Mouse (Mus musculus): Measurements from ENCODE around the gene Ncln. TPM values are rescaled to one million over a fixed set of nuclear protein-coding genes. Genes with fewer than 3 reads are reported as not detected.

The Ncln gene
- total RNA-seq (2014; fragmentation: Nextera tagmentation) = 91.4 and 117 TPM in 2 replicates
- 42.4 and 71.2 TPM in 2 replicates for total RNA-seq (2017)

DNA sequence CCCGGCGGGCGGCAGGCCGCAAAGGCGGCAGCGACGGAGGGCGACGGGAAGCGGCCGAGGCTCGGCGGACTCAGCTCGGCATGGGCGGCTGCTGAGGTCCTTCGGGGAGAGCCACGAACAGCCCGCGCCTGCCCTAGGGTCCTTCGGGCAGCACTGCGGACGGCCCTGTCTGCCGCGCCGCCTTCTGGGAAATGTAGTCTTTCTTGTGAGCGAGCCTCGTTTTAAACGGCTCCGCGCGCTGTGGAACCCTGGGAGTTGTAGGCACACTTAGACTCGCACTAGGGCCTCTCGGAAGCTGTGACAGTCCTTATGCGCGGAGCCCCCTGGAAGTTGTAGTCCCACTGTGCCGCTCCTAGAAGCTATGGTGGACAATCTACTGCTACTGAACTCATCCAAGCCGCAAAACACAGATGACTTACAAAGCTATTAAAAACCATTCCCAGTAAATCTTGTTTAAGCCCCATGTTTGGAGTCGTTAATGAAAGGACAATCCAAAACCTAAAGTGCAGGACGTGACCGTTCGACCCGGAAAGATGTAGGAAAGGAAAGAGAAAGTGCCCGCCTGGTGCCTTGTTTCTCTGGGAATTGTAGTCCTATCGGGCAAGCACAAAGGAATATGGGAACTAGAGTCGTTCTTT is at the start of gene Ncln:
Gene Ncln, minus strand, starts transcription at position 129 of the 638 bp plus-strand sequence.
- ATAC-seq (replicated peaks; ENCODE audit: low FRiP score, low TSS enrichment, poor library complexity, severe bottlenecking) = peak; percentile 76

DNA sequence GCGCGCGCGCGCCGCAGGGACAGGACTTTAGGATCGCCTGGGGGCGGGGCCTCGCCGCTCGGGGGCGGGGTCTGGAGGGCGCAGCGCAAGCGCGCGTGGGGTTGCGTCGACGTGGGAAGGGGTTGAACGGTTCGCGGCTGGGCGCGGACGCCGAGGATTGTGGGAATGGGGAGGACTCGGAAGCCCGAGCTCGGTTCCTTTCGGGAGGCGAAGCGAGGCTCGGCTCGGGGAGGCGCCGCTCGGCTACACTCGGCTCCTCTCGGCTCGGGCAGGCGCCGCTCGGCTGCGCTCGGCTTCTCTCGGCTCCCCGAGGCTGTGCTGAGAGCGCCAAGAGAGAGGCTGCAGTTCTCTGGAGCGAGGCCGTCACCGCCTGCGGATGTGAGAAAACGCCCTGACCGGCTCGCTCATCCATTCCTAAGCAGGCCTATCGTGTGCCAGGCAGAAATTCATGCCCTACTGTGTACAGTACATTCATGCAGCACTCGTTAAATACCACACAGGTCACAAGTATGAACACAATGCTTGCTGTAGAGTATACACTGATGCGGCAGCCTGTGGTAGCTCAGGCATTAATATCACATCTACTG is 49.1 kb upstream of the Ncln start, which contains the start of gene Gna11:
Gene Gna11, minus strand, starts transcription at position 30 of the 587 bp plus-strand sequence.
- peak; percentile 85 for ATAC-seq (replicated peaks; ENCODE audit: low FRiP score, low TSS enrichment, poor library complexity, severe bottlenecking)

DNA sequence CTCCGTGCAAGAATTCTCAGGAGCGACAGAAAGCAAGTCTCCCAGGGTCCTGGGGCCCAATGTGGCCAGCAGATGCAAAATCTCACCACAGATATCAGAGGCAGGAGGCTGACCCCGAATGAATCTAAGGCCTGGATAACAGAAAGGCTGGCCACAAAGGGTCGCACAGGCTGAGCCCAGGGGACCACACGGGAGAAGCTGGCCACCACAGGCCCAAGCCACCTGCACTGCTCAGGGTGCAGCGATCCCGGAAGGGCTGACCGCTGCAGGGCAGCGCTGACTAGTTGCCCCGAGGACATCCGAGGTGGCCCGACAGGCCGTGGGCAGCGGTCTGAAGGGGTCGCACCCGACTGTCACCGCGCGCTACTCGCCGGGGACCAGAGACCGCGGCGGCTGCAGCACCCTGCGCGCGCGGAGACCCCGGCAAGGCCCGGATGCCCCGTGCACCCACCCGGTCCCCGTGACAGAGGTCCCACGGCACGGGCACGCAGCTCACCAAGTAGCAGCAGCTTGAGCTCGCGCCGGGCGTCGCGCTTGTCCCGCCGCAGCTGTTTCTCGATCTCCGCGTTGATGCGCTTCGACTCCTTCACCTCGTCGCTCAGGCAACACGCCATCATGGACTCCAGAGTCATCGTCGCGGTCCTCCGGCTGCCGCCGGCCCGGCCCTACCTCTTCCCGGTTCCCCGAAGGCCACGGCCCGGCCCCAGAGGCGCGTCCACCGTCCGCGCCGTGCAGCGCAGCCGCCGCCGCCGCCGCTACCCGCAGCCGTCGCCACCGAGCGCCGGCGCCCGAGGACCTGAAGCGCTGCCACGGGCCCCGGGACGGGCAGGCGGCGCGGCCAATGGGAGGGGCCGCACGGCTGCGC is 48.3 kb upstream of the Ncln start:
- ATAC-seq (replicated peaks; ENCODE audit: low FRiP score, low TSS enrichment, poor library complexity, severe bottlenecking) = 0 out of 2 replicates have a peak, but pooled peaks have one; percentile 0

DNA sequence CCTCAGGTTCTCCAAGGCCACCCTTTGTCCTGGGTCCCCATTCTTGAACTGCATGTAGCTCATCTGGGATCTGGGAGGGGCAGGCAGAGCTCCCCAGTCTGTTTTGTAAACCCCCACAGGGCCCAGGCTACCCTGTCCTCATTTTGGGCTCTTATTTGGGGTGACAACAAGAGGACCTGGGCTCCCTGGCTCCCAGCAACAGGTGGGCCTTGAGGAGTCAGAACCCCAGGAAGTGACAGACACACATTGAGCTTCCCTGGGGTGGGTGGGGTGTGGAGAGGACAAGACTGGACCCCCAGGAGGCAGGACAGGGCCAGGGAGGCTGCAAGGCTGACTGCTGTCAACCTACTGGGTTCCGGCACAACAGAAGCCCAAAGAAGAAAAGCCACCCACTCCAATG is 47.4 kb upstream of the Ncln start:
- no peak for ATAC-seq (replicated peaks; ENCODE audit: low FRiP score, low TSS enrichment, poor library complexity, severe bottlenecking)

- no peak for ATAC-seq (replicated peaks; ENCODE audit: low FRiP score, low TSS enrichment, poor library complexity, severe bottlenecking)
Observed at GRCm38 (mm10) chr10:81542727-81543460, 46.7 kb upstream of the Ncln start.

DNA sequence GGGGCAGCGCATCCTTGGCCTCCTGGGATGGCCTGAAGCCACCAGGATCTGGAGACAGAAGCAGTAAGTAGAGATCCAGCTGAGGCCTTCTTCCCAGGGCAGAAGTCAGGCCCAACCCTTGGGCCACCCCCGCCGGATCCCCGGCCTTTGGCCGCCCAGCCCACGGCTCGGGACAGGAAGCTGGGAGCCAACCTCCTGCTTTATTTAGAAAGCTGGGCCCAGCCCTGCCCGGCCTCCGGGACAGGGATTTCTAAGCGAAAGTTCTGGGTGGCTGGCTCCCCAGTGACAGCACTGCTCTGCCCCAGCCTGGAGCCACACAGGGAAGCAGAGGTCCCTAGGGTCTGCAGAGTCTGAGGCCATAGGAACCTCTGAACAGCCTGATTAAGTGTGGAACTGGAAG is 45.6 kb upstream of the Ncln start:
- ATAC-seq (replicated peaks; ENCODE audit: low FRiP score, low TSS enrichment, poor library complexity, severe bottlenecking) = no peak

DNA sequence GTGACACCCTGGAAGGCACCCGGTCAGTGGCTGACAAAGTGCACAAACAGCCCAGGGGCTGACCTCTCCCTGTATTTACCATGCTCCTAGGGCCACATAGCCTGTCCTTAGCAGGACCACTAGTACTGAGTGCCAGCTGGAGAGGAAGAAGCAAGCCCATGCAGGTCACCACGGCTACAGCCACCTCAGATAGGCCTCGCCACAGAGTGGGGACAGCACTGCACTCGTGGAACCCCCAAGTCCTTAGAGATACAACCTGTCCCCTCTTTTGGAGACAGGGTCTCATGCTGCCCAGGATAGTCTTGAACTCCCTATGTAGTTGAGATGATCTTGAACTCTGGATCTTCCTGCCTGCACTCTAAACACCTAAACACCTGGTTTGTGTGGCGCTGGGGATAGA is 45.2 kb upstream of the Ncln start:
- ATAC-seq (replicated peaks; ENCODE audit: low FRiP score, low TSS enrichment, poor library complexity, severe bottlenecking) = no peak

GRCm38 (mm10) chr10:81538321-81539048 is 42.3 kb upstream of the Ncln start:
- no peak for ATAC-seq (replicated peaks; ENCODE audit: low FRiP score, low TSS enrichment, poor library complexity, severe bottlenecking)

GRCm38 (mm10) chr10:81537429-81537828 is 41.2 kb upstream of the Ncln start:
- ATAC-seq (replicated peaks; ENCODE audit: low FRiP score, low TSS enrichment, poor library complexity, severe bottlenecking) = no peak

DNA sequence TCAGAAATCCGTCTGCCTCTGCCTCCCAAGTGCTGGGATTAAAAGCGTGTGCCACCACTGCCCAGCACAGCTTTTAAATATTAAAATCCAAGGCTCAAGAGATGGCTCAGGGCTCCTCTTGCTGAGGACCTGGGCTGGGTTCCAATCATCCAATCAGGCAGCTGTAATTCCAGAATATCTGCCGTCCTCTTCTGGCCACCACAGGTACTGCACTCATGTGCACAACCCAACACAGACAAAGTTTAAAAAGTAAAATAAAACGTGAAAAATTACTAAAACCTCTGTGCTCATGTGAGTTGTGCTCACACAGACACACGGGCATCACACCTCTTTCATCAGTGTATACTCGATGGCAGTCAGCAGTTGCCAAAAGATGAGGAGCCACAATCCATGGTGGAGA is 40.5 kb upstream of the Ncln start:
- ATAC-seq (replicated peaks; ENCODE audit: low FRiP score, low TSS enrichment, poor library complexity, severe bottlenecking) = peak; percentile 51; the same call in 1 of the 2 replicates

DNA sequence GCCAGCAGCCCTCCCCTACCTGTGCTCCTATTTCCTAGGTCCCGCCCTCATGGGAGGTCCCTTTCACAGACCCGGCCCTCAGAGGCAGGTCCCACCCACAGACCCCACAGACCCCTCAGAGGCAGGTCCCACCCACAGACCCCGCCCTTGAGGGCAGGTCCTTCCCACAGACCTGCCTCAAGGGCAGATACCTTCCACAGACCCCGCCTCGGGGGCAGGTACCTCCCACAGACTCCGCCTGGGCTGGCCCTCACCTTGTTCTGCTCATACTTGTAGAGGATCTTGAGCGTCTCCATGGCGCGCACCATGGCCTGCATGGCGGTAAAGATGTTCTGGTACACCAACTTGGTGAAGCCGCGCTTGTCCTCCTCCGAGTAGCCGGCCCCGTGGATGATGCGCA is 38.6 kb upstream of the Ncln start:
- no peak for ATAC-seq (replicated peaks; ENCODE audit: low FRiP score, low TSS enrichment, poor library complexity, severe bottlenecking)

DNA sequence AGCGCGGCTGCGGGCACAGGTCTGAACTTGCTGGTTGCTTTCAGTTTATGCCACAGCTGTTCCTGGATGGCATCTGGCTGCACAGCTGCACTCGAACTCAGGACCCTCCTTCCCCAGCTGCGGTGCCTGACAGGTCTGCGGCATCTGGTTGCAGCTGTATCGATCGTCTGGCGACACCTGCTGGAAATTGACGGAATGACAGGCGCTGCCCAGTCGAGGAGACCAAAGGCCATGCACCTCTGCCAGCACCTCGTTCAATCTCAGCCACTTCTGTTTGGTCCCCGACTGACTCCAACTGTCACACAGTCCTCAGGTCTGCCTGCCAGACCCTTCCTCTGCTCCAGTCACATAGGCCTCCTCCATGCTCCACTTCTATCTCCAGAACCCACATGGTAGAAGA is 30.6 kb upstream of the Ncln start:
- ATAC-seq (replicated peaks; ENCODE audit: low FRiP score, low TSS enrichment, poor library complexity, severe bottlenecking) = peak; percentile 40

- ATAC-seq (replicated peaks; ENCODE audit: low FRiP score, low TSS enrichment, poor library complexity, severe bottlenecking) = peak; percentile 59
Observed at GRCm38 (mm10) chr10:81525017-81525694, 29.0 kb upstream of the Ncln start.

GRCm38 (mm10) chr10:81524051-81524605 is 27.9 kb upstream of the Ncln start, which contains the start of gene Gna15:
Gene Gna15 (minus strand): TSS chr10:81524225.
- peak; percentile 41 for ATAC-seq (replicated peaks; ENCODE audit: low FRiP score, low TSS enrichment, poor library complexity, severe bottlenecking)

DNA sequence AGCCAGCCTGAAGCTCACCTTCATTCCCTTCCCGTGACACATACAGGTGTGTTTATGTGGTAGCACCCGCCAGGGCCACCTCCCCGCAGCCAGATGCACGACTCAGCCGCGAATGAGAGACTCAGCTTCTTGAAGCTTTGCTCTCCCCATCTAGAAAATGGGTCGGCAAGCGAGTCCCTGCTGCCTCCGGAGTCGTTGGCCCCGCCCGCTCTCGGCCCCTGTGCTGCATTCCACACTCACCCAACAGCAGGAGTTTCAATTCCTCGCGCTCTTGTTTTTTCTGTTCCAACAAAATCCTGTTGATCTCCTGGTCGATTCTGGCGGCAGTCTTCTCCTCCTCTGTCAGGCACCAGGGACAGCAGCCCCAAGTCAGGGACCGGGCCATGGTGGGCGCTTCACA is 27.4 kb upstream of the Ncln start:
- peak; percentile 4; the same call in 1 of the 2 replicates for ATAC-seq (replicated peaks; ENCODE audit: low FRiP score, low TSS enrichment, poor library complexity, severe bottlenecking)

DNA sequence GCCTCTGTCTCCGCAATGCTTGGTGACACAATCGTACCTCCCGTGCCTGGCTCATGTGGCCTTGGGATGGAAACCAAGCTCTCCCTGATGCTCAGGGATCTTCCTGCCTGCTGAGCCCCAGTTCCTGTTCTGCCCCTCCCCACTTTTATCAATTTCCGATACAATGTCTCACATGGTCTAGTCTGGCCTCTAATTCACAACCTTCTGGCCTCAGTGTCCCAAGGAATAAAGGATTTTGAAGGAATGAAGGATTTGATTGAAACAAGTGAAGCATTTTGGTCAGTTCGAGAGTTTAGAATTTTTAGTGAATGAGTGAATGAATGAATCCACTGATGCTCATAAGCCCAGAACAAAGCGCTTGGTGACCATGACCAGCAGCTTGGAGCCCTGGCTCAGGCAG is 26.9 kb upstream of the Ncln start:
- no peak for ATAC-seq (replicated peaks; ENCODE audit: low FRiP score, low TSS enrichment, poor library complexity, severe bottlenecking)

GRCm38 (mm10) chr10:81519978-81520365 is 23.8 kb upstream of the Ncln start:
- 0 out of 2 replicates have a peak, but pooled peaks have one; percentile 0 for ATAC-seq (replicated peaks; ENCODE audit: low FRiP score, low TSS enrichment, poor library complexity, severe bottlenecking)
